Mouse (Mus musculus) left cerebral cortex, adult 9 months (tissue): ENCODE data around the gene Sumf1.

Experiments
- DNase-seq, 2 experiments: peaks; one replicate each; pipeline ENCODE4 v3.0.0; 2022; ENCODE audit warnings: low spot score in 2 of 2

The Sumf1 gene

GRCm38 (mm10) chr6:108184847-108185684 is at the start of gene Sumf1:
TSS of gene Sumf1 (minus strand) at chr6:108185582.
- peak; percentile 76 to 88 for DNase-seq

- DNase-seq: no peak
Observed at GRCm38 (mm10) chr6:108234536-108234935, 49.2 kb upstream of the Sumf1 start.

GRCm38 (mm10) chr6:108233070-108233469 is 47.7 kb upstream of the Sumf1 start:
- DNase-seq: no peak

DNA sequence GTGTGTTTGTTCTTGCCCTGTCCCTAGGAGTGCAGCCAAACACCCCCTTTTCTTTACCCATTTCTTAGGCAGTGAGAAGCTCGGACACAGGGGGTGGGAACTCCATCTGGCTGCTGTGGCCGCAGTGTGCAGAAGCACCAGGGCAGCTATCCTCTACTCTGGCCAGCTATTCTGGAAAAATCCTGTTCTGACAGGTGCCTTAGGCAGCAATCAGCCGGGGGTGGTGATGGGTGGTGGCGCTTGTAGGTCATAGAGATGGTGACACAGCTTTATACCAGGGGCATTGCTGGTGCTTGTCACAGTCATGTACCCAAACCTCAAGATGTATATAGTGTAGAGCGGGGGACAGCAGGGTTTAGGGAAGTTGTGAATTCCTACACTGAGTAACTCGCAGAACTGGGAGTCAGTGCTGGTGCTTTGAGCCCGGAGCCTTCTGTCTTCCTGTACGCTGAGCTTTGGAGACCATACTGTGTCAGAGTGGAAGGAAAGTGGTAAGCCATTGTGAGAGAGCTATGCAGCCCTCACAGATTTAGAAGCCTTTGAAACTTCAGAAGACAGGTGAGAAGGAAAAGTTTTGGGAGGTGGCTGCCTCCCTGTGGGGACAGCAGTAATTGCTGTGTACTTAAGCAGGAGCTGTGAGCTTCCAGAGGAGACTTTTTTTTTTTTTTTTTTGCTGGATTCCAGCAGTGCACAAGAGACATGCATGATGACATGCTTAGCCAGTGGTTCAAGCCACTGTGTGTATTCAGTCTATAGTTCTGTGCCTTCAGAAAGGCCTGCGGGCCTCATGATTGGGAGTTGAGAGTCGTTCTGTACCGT is 46.7 kb upstream of the Sumf1 start:
- DNase-seq: no peak

DNA sequence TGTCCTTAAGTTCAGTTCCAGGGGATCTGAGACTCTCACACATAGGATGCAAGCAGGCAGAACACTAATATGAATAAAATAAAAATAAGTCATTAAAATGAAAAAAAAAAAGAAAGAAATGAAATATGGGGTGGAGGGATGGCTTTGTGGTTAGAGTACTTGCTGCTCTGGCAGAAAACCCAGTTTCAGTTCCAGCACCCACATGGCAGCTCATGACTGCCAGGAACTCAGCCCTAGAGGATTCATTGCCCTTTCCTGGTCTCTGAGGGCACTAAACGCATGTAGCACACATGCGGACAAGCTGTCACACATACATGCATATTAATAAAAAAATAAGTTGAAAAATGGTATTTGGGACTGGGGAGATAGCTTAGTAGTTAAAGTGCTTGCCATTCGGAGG is 45.2 kb upstream of the Sumf1 start:
- no peak for DNase-seq

- no peak for DNase-seq
Observed at GRCm38 (mm10) chr6:108228601-108229000, 43.2 kb upstream of the Sumf1 start.

DNA sequence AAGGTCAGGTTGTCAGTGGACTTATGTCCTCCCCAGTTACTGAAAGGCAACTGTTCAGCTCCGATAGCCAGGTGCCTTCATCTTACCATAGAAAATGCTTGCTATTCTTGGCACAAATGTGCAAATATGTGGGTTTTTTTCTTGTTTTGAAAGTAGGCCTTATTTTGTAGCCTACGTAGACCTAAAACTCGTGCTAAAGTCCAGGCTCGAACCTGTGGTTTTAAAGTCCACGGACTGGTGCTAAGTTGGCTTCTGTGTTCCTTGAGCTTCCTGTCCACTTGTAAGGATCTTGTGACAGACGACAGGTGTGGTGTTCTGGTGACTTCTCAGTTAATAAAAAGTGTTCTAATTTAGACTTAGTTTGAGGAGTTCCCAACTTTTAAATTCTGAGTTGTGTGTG is 42.7 kb upstream of the Sumf1 start:
- no peak for DNase-seq

GRCm38 (mm10) chr6:108227461-108227860 is 42.1 kb upstream of the Sumf1 start:
- no peak for DNase-seq

GRCm38 (mm10) chr6:108226230-108226629 is 40.8 kb upstream of the Sumf1 start:
- no peak for DNase-seq

- DNase-seq: no peak
Observed at GRCm38 (mm10) chr6:108225027-108225426, 39.6 kb upstream of the Sumf1 start.

DNA sequence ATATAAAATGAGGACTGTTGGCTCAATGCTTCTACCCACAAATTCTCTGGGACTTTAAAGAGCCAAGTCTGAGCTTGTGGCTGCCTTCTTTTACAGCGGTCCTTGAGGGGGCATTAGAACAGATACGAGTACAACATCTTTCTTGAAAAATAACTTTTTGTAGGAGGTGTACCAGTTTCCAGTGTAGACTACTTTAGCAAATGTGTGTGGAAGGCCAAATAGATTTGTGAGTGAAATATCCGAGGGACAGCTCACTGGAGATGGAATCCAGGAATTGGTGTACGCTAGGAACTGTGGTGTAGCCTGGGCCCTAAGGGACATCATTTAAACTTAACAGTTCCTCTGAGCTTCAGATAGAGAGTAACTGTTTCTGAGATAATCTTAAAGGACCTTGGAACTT is 39.0 kb upstream of the Sumf1 start:
- no peak for DNase-seq

DNA sequence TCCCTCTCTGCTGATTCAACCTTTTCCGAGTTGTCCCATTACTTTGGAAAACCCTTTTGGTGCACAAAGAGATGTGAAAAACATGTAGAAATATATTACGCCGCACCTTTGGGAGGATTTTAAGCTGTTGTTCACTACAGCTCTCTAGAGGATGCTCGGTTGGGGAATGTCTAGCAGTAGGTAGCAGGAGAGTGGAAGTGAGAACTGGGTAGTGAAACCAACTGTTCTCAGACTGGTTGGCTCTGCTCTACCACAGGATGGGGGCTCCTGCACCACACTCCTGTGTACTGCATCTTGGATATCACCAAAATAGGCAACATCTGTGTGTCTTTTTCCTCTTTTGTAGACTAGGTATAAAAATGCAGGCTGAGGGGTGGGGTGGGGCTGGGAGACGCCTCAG is 37.5 kb upstream of the Sumf1 start:
- no peak for DNase-seq

GRCm38 (mm10) chr6:108222435-108222834 is 37.1 kb upstream of the Sumf1 start:
- DNase-seq: no peak

GRCm38 (mm10) chr6:108217987-108218386 is 32.6 kb upstream of the Sumf1 start:
- DNase-seq: no peak

DNA sequence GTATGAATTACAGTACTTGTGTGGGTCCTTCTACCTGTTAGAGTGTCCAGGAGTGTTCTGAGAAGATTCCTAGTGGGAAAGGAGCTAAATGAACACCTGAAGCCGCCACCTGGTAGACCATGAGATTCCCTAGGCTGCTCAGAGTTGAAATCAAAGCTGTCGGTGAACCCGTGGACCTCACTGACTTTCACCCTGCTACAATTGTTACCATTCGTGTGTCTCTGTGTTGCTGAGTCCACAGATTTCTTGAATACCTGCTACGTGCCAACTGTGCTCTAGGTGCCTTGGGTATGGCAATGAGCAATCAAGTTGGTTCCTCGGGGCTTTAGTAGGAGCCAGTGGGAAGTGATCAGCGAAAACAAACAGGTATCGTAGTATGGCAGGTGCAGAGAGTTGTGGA is 31.4 kb upstream of the Sumf1 start:
- DNase-seq: no peak

GRCm38 (mm10) chr6:108216091-108216490 is 30.7 kb upstream of the Sumf1 start:
- DNase-seq: no peak

- no peak for DNase-seq
Observed at GRCm38 (mm10) chr6:108214294-108214925, 29.0 kb upstream of the Sumf1 start.

DNA sequence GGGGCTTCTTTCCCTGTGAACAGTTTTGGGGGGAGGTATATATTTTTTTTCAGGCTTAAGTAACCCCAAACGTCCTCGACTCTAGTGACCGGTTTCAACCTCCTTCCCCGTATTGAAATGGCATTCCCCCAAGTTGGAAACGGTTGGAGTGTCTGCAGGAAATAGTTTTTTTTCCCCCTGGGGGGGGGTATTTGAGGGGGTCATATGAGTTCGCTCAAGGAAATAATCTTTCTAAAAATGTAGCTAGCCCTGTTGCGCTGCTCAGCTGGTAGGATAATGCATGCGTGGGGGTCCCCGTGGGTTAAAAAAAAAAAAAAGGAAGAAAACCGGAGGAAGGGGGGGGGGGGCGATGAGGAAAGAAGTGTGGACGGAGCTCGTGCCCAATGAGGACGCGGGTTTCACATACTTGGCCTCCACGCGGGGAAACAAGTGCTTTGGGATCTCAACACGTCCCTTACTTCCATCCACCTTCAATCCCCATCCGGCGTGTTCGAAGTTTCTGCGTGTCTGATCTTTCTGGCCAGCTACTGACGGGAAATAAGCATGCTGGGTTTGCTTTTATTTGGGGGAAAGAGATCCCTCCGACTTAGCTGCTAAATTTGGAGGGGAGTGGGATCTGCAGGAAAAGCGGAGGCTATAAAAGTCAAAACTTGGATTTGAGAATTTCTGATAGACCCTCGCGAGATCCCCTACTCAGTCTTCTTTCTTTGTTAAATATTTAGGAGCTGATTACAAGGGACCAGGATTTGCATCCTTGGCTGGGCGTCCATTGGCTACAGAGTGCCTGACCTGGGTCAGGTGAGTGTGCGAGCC is 28.3 kb upstream of the Sumf1 start:
- DNase-seq: no peak

GRCm38 (mm10) chr6:108212881-108213295 is 27.5 kb upstream of the Sumf1 start, which contains the start of gene Itpr1:
TSS of gene Itpr1 (plus strand) at chr6:108213096.
- peak; percentile 92 to 98 for DNase-seq

- DNase-seq: no peak
Observed at GRCm38 (mm10) chr6:108211896-108212880, 26.8 kb upstream of the Sumf1 start.
